Mouse (Mus musculus): ENCODE data around the gene Gm20865.
"Not testable (repeated sequence)": the region's sequence is repeated elsewhere in the genome, so short reads cannot be mapped to it uniquely, and the experiment has no call there.

Gene Gm20865

DNA sequence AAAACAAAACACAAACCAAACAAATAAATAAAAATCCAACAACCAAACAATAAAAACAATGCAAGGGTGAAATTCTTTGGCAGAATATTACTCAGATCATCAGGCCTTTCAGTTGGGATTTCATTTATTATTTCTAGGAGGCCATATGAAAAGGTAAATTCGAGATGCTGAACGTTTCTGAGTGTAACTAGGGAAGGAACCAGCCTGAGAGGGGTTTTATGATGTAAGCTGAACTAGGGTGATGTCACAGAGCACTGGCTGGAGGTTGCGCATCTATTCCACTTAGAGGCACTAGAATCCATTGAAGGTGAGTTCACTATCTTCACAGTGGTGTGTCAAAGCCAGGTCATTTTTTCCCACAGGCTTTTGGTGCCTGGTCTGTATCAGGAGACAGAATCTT is at the start of gene Gm20865:
Gene Gm20865 (plus strand): TSS at position 301 of the 400 bp plus-strand sequence.
- in situ Hi-C loops (cut with MboI) = not testable (repeated sequence)
